Mouse (Mus musculus) liver, postnatal 0 days (tissue): Measurements from ENCODE around the gene Cacna1a.

Source experiments
- CTCF ChIP-seq: sonication (generic); IDR thresholded peaks from 2 replicates; pipeline ENCODE4 v1.5.1; 2016; ENCODE audit warnings: antibody characterized with exemption, low read depth
- EP300 ChIP-seq: IDR thresholded peaks from 2 replicates; pipeline ENCODE4 v1.6.1; 2016; ENCODE audit warnings: antibody characterized with exemption, low read depth, mild to moderate bottlenecking

DNA sequence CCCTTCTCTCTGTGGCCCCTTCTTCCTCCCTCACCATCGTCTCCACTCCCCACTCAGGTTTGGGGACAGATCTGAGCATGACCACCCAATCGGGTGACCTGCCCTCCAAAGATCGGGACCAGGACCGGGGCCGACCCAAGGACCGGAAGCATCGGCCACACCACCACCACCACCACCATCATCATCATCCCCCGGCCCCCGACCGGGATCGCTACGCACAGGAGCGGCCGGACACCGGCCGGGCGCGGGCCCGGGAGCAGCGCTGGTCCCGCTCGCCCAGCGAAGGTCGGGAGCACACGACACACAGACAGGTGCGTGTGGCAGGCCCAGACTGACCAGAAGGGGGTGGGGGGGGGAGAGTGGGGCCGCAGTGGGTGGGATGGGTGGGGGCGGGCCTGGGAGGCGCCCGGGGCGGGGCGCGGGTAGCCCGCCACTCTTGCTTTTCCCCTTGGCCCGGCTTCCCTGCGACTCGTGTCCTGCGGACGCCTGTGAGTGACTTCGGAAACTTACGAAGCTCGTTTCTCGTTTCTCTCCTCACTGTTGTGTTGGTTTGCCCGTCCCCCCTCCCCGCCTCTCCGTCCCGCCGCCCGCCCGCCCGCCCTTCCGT, 250.4 kb downstream of the Cacna1a start:
- TF ChIP-seq CTCF (no peak), EP300 (no peak)
